Mouse (Mus musculus) erythroid progenitor cell, adult 5-6 weeks (primary cell): ENCODE data around the gene Hoxa4. TPM values are rescaled to one million over a fixed set of nuclear protein-coding genes. Genes with fewer than 3 reads are reported as not detected.

Experiments
- ATAC-seq: replicated peaks from 2 replicates; pipeline ENCODE4 v1.8.0; 2016; ENCODE audit warnings: moderate number of reproducible peaks, mild to moderate bottlenecking, moderate TSS enrichment, inconsistent platforms; ENCODE audit not compliant: poor library complexity, low FRiP score, severe bottlenecking
- total RNA-seq, 2 experiments: library from RNA; stranded (forward) in 1 of 2; stranded (reverse) in 1 of 2; fragments of 150-400 nt in 1 of 2; fragments of 186-747, 209-891 nt in 1 of 2; gene quantifications; 2 replicates each; pipeline versions ENCODE4 v1.2.3 to v1.2.4; 2015 to 2017; ENCODE audit warnings: low replicate concordance in 2 of 2

Hoxa4 gene
- total RNA-seq, 2 experiments from 2014 or later = not detected

DNA sequence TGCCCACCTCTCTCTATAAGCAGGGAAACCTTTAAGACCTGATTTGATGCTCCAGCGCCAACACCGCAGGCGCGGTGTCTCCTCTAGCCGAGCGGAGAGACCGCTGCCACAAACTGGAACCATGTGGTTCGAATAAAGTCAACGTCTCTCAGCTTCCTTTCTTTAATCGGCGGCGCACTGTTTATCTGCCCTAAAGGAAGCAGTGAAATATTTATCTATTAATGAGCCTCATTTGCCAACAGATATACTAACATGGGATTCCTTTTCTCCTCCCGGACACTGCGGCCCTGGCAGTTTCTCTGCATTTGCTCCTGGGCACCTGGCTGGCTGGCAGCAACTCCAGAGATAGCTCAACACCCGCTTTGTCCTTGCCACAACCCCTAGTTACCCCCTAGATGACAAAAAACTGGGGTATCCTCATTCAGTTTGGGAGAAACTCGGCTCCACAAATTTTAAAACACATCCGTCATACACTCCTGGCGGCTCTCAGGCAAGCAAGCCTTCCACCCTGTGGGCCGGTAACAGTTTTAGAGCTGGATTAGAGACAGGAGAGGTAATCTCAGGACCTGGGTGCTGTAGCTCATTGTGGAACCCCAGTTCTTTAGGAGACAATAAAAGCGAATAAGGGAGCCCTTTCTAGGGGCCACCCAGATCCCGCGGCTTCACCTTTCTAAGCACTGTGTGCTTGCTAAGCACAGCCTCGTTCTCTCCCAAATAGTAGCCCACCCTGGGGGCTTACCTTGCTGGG is 26.5 kb upstream of the Hoxa4 start:
- ATAC-seq = no peak

DNA sequence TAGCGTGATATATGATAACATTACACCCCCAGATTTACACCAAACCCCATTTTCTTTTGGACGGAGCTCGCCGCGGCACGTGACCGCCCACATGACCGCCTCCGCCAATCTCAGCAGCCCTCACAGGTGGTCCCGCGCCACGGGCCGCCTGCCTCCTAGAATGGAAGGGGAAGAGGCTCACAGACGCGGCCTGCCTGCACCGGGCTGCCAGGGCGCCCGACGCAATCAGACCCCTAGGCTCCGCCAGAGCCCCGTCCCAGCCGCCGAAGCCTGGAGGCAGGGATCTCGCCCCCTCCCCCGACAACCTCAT is 25.9 kb upstream of the Hoxa4 start:
- no peak for ATAC-seq

DNA sequence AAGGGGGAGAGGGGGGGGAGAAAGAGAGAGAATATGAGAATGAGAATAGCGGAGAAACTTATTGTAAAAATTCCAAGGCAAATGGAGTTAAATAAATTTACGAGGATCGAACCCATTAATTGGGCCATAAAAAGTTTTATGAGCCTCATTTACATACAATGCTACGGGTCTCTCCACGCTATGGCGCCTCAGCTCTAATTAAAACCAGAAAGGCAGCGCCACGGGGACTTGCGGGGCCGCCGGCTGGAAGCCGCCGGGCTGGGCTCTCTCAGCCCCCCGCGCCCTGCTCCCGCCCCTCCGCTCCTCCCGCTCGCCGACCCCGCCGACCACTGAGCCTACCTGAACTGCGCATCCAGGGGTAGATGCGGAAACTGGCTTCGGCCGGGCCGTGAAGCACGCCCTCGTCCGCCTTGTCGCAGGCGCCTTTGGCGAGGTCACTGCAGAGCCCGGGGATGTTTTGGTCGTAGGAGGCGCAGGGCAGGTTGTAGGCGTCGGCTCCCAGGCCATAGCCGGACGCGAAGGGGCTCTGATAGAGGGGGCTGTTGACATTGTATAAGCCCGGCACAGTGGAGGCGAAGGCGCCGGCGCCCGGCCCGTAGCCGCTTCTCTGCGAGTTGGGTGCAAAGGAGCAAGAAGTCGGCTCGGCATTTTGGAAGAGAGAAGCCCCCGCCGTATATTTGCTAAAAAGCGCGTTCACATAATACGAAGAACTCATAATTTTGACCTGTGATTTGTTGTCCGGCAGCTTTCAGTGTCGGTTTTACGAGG is 25.3 kb upstream of the Hoxa4 start:
- ATAC-seq = no peak

DNA sequence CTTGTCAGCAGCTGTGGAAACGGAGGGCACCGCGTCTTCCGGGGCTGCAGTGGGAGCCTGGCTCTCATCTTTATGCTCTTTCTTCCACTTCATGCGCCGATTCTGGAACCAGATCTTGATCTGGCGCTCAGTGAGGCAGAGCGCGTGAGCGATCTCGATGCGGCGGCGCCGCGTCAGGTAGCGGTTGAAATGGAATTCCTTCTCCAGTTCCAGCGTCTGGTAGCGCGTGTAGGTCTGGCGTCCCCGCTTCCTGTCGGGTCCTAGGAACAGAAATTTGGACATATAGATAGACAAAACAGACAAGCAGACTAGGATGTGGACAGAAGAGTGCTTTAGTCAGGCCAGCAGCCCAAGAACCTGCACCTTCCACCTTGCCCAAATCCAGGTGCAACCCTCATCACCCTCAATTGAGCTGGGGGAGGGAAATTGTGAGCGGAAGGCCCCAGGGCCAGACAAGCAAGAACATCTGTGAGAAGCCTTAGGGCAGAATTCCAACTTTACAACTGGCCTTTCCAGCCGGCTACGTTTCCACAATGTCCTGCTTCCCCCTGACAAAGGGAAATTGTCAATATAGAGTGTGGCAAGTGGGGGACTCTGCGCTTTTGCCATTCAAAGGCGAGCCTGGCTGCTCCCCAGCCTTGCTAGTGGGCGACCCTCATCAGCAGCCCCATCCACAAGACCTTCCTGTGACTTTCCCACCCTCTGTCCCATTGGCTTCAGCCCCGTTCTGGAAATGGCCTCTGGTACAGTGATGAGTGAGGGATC is 24.4 kb upstream of the Hoxa4 start:
- ATAC-seq = no peak

DNA sequence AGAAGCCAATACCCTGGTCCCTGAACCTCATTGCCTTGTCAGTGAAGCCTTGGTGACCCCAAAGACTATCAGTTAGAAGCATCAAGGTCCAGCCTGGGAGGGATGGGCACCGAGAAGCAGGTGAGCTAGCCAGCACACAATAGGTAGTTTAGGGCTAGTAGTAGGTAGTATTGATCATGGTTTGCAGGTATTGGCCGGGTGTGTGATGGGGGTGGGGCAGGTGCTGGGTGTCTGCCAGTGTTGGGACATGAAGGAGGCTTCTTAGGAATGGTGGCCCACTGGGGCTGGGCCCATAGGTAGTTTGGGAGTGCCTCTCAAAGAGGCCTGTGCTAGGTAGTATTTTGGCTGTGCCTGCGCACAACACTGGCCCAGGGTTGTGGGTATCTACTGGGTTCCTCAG is 23.5 kb upstream of the Hoxa4 start:
- ATAC-seq = no peak

DNA sequence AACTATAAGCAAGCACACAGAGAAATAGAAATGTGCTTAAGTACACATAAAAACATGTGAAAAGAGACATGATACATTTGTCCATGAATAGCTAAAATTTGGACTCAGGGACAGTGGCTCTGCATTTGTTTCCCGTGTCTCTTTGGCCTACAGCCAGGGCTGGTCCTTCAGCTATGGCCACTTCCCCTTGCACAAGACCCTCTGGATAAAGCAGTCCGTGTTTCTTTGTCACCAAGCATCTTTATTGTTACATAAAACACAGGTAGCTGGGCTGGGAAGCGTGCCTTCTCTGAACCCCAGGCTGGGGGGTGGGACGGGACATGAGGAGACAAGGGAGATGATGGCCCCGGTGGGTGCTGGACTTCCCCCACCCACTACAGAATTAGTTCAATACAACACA is 22.7 kb upstream of the Hoxa4 start:
- ATAC-seq = no peak

DNA sequence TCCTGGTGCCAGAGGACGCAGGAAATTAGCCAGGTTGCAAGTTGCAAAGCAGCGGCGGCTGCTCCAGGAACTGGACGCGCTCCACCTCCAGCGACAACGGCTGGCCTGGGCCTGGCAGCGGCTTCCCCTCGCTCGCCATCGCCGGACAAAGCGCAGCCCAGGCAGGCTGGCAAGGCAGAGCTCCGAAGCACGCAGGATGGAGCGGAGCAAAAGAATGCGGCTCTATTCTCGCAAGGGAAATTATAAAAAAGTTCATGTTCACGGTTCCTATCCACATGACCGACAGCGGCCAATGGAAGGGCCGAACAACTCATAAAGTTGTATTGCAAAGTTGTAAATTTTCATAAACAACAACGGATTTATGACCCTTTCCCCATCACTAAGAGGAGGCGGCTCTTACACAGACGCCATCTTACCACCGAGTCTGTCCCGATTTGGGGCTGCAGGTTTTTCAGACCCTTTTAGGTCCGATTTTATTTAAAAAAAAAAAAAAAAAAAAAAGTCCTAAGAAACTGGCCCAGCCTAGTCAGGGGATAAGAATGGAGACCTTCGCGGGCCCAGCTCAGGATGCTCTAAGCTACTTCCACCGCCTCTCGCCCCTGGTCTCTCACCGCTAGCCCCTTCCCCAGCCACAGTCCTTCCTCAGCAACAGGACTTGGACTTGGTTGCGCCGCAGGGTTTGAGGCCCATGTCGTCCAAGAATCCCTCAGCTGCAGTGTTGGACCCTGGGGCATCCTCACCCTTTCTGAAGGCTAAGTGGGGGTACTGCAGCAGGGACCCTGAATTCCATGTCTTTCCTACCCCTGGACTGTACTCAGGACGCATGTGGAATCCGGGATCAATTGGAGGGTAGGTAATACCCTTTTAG is 21.8 kb upstream of the Hoxa4 start, which contains the start of the genes Hoxa3 and Gm28308:
Gene Hoxa3, minus strand, starts transcription at position 218 of the 868 bp plus-strand sequence.
Gene Gm28308, minus strand, starts transcription at position 221 of the 868 bp plus-strand sequence.
- ATAC-seq = no peak

DNA sequence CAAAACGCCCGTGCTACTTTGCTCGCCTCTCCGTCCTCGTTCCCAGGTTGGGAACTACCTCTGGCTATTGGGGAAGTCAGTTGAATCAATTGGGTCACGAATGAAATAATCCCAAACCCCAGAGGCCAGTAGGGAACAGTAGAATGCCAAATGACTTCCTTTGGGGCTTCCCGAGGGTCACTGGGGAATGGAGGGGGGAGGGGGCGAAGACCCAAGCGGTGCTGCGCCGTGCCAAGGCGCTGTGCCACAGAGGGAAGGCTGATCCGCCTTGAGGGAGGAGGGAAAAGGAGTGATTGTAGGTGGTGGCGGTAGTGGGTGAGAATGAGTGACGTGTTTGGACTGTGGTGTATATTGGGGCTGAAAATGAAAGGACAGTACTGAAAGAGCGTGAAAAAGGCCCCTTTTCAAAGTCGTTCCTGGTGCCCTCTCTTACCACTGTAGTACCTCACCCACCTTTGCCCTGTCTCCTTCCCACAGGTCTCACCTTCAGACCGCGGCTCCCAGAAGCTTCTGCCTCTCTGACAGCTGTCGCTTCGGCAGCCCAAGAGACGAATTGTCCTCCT is 21.1 kb upstream of the Hoxa4 start:
- no peak for ATAC-seq

DNA sequence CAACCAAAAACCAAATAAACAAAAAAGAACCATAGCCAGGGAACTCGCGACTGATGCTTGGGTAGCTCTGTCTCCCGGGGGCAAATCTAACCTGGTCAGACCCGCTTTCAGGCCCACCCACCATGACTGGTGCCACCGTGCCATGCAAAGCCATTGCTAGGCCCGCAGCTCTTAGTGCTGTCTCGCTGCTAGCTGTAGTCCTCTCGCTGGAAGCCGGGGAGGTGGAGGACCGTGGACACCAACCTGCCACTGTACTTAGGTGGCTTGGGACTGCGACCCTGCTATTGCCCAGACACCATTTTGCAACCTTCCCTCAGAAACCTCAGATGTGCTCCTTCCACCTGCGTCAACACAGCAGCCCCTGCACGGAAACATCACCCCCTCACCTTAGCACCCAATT is 20.4 kb upstream of the Hoxa4 start:
- ATAC-seq = no peak

DNA sequence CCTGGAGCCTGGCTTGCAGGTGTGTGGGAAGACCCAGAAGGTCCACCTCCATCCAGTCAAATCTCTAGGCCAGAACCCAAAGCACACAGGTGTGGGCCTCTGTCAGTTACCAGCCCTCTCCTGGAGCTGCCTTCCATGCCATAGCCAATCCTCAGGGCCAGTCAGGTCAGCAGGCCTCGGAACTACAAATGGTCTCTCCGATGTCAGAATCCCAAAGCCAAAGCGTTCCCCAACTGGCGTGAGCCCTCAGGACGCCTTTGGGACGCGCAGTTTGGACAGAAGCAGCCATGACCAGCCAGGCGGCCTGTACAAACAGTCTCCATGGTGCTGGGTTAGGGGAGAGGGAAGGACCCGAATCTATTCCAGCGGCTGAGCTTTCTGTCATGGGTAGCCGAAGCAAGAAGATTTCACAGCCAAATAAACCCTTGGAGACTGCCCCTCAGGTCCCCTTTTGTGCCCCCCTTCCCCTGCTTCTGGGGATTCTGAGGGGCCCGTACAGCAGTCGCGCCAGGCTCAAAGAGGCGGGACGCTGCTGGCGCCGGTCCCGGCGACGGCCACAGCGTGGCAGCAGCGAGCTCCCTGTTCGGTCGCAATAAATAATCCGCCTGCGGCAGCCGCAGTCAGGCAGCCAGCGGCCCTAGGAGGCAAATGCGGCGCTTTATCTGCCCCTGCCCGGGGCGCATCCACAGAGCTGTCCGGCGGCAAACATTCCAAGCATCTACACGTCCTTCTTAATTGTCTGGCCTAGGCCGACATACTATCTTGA is 19.8 kb upstream of the Hoxa4 start:
- no peak for ATAC-seq

DNA sequence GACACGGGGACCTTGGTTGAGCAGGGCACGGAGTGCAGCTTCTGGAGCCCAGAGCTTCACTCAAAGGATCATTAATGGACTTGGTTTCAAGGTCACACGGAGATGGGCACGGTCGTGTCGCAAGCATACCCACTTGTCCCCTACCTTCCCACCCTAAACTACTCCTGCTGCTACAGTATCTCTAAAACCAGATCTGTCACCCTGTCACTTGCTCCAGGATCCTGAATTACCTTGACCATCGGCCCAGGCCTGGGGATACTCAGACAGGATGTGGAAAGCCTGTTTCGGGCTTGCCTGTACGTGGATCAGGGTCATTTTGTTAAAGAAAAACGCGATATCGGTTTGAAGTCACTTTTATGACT is 18.1 kb upstream of the Hoxa4 start:
- no peak for ATAC-seq

DNA sequence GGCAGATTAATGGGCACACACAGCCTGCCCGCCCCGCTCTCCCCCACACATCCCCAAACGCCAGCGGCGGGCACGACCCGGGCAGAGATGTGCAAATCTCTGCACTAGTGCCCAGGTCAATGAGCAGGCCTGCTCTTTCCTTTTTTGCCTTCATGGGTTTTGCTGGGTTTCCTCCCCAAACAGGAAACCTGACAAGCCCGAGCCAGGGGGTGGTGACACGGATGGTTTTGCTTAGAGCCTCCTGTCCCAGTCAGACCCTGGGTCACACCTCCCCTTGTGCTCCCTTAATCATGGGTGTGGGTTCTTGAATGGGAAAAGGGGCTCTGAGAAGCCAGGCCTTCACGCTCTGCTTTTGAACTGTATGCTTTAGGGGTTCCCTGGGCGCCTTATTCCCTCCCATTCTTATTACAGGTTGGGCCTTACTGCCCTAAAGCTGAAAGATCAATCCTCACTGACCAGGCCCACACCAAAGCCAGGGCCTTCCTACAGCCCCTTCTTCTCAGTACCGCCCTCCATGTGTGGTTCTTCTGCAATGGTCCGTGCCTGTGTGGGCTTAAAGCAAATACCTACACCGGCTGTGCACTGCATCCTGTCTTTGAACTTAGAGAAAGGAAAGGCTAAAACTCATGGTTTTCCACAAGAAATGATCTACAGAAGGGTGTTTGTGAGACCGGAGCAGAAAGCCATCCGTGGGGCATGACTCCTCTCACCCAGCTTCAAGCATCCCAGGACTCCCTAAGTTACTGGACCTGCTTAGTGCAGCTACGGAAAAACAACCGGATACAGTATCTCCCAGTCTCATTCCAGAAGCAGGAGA is 17.5 kb upstream of the Hoxa4 start:
- ATAC-seq = no peak

DNA sequence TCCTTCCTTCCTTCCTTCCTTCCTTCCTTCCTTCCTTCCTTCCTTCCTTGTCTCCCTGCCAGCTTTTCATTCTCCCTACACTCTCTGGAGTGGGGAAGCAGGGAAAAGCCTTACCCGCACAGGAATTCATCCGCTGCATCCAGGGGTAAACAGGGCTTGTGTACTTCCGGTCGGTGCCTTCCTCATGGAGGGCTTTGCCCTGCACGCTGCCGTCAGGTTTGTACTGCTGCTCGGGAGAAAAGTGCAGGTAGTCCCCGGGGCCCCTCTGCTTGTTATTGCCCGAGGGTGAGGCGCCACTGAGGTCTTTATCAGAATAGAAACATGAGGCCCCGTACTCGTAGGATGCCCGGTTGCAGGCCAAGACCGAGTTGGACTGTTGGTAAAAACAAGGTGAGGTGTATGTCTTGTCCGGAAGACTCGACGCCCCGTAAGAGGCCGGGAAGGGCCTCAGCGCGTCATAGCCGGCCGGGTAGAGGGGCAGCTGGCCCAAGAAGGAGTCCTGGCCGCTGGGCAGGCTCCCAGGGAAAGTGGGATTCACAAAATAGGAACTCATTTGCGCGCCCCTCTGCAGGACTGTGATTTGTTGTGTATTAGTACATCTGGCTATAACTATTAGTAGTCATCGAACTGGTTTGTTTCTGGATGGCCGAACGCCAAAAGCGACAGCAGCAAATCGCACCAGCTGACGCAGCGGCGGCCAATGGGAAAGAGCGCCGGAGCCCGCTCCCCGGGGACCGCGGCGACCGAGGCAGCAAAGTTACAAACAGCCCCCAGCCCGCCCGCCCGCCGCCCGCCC is 16.7 kb upstream of the Hoxa4 start, which contains the start of gene Hoxa6:
Gene Hoxa6, minus strand, starts transcription at position 651 of the 796 bp plus-strand sequence.
- ATAC-seq = no peak

DNA sequence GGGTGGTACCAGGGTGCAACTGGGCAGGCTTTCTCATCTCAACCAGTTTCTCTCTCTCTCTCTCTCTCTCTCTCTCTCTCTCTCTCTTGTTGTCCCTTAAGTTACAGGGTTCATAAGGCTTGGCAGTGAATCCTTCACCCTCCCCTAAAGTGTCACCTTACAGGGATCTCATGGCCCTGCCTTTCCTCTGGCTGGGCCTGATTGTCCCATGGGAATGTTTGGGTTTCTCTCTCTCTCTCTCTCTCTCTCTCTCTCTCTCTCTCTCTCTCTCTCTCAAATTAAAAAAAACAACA is 16.1 kb upstream of the Hoxa4 start:
- ATAC-seq = no peak

DNA sequence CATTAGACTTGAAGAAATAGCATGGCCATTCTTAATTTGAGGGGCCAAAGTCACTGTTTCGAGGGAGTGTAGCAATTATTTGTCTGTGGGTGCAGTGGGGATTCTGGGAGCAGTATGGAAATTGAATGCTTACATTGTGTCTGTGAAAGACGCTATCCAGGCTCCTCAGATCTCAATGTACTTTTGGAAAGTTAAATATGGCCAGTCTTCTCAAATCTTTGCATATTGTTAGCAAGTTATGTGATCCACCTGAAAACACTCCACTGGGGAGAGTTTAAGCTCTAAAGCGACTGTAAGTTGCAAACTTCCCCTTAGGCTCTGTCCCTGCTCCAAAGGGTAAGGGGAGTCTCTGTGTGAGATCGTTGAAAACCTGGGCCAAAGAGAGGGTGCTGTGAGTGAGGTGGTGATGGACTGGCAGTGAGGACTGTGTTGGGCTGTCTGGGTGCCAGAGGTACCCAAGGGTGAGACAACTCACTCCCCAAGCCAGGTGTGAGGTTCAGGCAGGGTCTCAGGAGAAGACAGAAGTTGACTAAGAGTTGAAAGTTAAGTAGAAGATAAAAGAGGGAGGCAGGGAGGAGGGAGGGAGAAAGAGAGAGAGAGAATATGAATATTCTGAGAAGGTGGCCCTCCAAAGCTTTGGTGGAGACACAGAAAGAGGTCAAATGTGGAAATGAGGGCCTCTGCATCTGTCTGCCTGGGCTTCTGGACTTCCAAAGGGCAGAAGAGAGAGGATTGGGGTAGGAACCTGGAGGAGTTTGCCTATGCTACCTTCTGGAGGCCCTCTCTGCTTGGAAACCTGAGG is 15.5 kb upstream of the Hoxa4 start:
- ATAC-seq = no peak
